Mouse (Mus musculus): Measurements from ENCODE around the gene Cog5. TPM values are rescaled to one million over a fixed set of nuclear protein-coding genes. Genes with fewer than 3 reads are reported as not detected.
"Not testable (repeated sequence)": the region's sequence is repeated elsewhere in the genome, so short reads cannot be mapped to it uniquely, and the experiment has no call there.

Gene Cog5
- 34.9 and 41.0 TPM in 2 replicates for polyA plus RNA-seq (2014; fragmentation: Nextera tagmentation; extraction: Ambion mirVana)

- Histone ChIP-seq H3K9ac (ENCODE audit: low read length) (peak within 1 kb of the TSS; percentile 86), H3K27me3 (replicated peaks; ENCODE audit: control insufficient read depth, insufficient read depth, low read length) (no peaks in the 10 kb centered on the region), H3K36me3 (ENCODE audit: control insufficient read depth, insufficient read depth, low read length) (no peaks in the 10 kb centered on the region), H3K4me1 (replicated peaks; ENCODE audit: control insufficient read depth, insufficient read depth, low read length) (peaks cover 3% of the 10 kb centered on the region), H3K4me2 (ENCODE audit: low read length) (peak within 1 kb of the TSS; percentile 61), H3K4me3 (ENCODE audit: low read depth, low read length) (peak within 1 kb of the TSS; percentile 90), H3K27ac (ENCODE audit: low read depth) (peak within 1 kb of the TSS; percentile 88), H3K9me3 (ENCODE audit: control insufficient read depth, low read length) (no peaks in the 10 kb centered on the region)
- DNase-seq (ENCODE audit: low spot score) (peak; percentile 100), ATAC-seq (replicated peaks; ENCODE audit: low FRiP score, low TSS enrichment, low read depth) (peak; percentile 97)
- WGBS: under 1% methylated on average over 47 of the region's 47 CpGs
Observed at GRCm38 (mm10) chr12:31654197-31654964, at the start of gene Cog5, which contains the start of gene Dus4l. Cog5 (plus strand) TSS chr12:31654869. Dus4l (minus strand) TSS chr12:31654826.

GRCm38 (mm10) chr12:31604894-31605293 lies 49.8 kb upstream of the Cog5 start:
- Histone ChIP-seq H3K4me3 (ENCODE audit: low read depth, low read length) (no peak overlapping the region), H3K9me3 (ENCODE audit: control insufficient read depth, low read length) (no peaks in the 10 kb centered on the region), H3K27me3 (replicated peaks; ENCODE audit: control insufficient read depth, insufficient read depth, low read length) (no peaks in the 10 kb centered on the region), H3K9ac (ENCODE audit: low read length) (no peak overlapping the region), H3K36me3 (ENCODE audit: control insufficient read depth, insufficient read depth, low read length) (0 out of 2 replicates have a peak, but pooled peaks cover under 1% of the 10 kb centered on the region), H3K27ac (ENCODE audit: low read depth) (no peak overlapping the region), H3K4me2 (ENCODE audit: low read length) (no peak overlapping the region), H3K4me1 (replicated peaks; ENCODE audit: control insufficient read depth, insufficient read depth, low read length) (no peaks in the 10 kb centered on the region)
- WGBS: 67% methylated on average over 3 of the region's 3 CpGs
- ATAC-seq (replicated peaks; ENCODE audit: low FRiP score, low TSS enrichment, low read depth) (no peak), DNase-seq (ENCODE audit: low spot score) (no peak)

- Histone ChIP-seq H3K4me2 (ENCODE audit: low read length) (no peak overlapping the region), H3K36me3 (ENCODE audit: control insufficient read depth, insufficient read depth, low read length) (no peaks in the 10 kb centered on the region; the same call in 1 of the 2 replicates), H3K4me1 (replicated peaks; ENCODE audit: control insufficient read depth, insufficient read depth, low read length) (no peaks in the 10 kb centered on the region), H3K9ac (ENCODE audit: low read length) (no peak overlapping the region), H3K9me3 (ENCODE audit: control insufficient read depth, low read length) (no peaks in the 10 kb centered on the region), H3K27ac (ENCODE audit: low read depth) (no peak overlapping the region), H3K27me3 (replicated peaks; ENCODE audit: control insufficient read depth, insufficient read depth, low read length) (no peaks in the 10 kb centered on the region), H3K4me3 (ENCODE audit: low read depth, low read length) (no peak overlapping the region)
- 45% methylated on average over 3 of the region's 3 CpGs for WGBS
- ATAC-seq (replicated peaks; ENCODE audit: low FRiP score, low TSS enrichment, low read depth): no peak
- DNase-seq (ENCODE audit: low spot score): no peak
Observed at GRCm38 (mm10) chr12:31608138-31608537, 46.5 kb upstream of the Cog5 start.

- WGBS: 58% methylated on average over 4 of the region's 4 CpGs
- ATAC-seq (replicated peaks; ENCODE audit: low FRiP score, low TSS enrichment, low read depth) (no peak), DNase-seq (ENCODE audit: low spot score) (no peak)
- Histone ChIP-seq H3K27me3 (replicated peaks; ENCODE audit: control insufficient read depth, insufficient read depth, low read length) (no peaks in the 10 kb centered on the region), H3K36me3 (ENCODE audit: control insufficient read depth, insufficient read depth, low read length) (peaks cover 4% of the 10 kb centered on the region), H3K9ac (ENCODE audit: low read length) (no peak overlapping the region), H3K27ac (ENCODE audit: low read depth) (no peak overlapping the region), H3K9me3 (ENCODE audit: control insufficient read depth, low read length) (peaks cover 3% of the 10 kb centered on the region), H3K4me3 (ENCODE audit: low read depth, low read length) (no peak overlapping the region), H3K4me2 (ENCODE audit: low read length) (no peak overlapping the region), H3K4me1 (replicated peaks; ENCODE audit: control insufficient read depth, insufficient read depth, low read length) (no peaks in the 10 kb centered on the region)
Observed at GRCm38 (mm10) chr12:31613353-31613752, 41.3 kb upstream of the Cog5 start.

- 64% methylated on average over 8 of the region's 8 CpGs for WGBS
- H3K9me3 ChIP-seq (ENCODE audit: control insufficient read depth, low read length): peaks cover 3% of the 10 kb centered on the region
- peaks cover 9% of the 10 kb centered on the region for H3K36me3 ChIP-seq (ENCODE audit: control insufficient read depth, insufficient read depth, low read length)
- H3K27ac ChIP-seq (ENCODE audit: low read depth): 0 out of 2 replicates have a peak overlapping the region, but pooled peaks have one; percentile 38
- DNase-seq (ENCODE audit: low spot score) (no peak), ATAC-seq (replicated peaks; ENCODE audit: low FRiP score, low TSS enrichment, low read depth) (no peak)
- no peaks in the 10 kb centered on the region for H3K4me1 ChIP-seq (replicated peaks; ENCODE audit: control insufficient read depth, insufficient read depth, low read length)
- H3K27me3 ChIP-seq (replicated peaks; ENCODE audit: control insufficient read depth, insufficient read depth, low read length): no peaks in the 10 kb centered on the region
- H3K9ac ChIP-seq (ENCODE audit: low read length): no peak overlapping the region
- no peak overlapping the region for H3K4me3 ChIP-seq (ENCODE audit: low read depth, low read length)
- no peak overlapping the region for H3K4me2 ChIP-seq (ENCODE audit: low read length)
Observed at GRCm38 (mm10) chr12:31620106-31620505, 34.6 kb upstream of the Cog5 start.

- WGBS: 97% methylated on average over 1 of the region's 1 CpGs
- Histone ChIP-seq H3K4me2 (ENCODE audit: low read length) (no peak overlapping the region), H3K27me3 (replicated peaks; ENCODE audit: control insufficient read depth, insufficient read depth, low read length) (no peaks in the 10 kb centered on the region), H3K27ac (ENCODE audit: low read depth) (no peak overlapping the region), H3K9me3 (ENCODE audit: control insufficient read depth, low read length) (no peaks in the 10 kb centered on the region), H3K9ac (ENCODE audit: low read length) (no peak overlapping the region), H3K36me3 (ENCODE audit: control insufficient read depth, insufficient read depth, low read length) (peaks cover 22% of the 10 kb centered on the region), H3K4me1 (replicated peaks; ENCODE audit: control insufficient read depth, insufficient read depth, low read length) (no peaks in the 10 kb centered on the region), H3K4me3 (ENCODE audit: low read depth, low read length) (no peak overlapping the region)
- no peak for ATAC-seq (replicated peaks; ENCODE audit: low FRiP score, low TSS enrichment, low read depth)
- no peak for DNase-seq (ENCODE audit: low spot score)
Observed at GRCm38 (mm10) chr12:31625016-31625415, 29.7 kb upstream of the Cog5 start.

GRCm38 (mm10) chr12:31628396-31628795 lies 26.3 kb upstream of the Cog5 start:
- H3K4me3 ChIP-seq (ENCODE audit: low read depth, low read length); H3K27ac ChIP-seq (ENCODE audit: low read depth); H3K9me3 ChIP-seq (ENCODE audit: control insufficient read depth, low read length); H3K9ac ChIP-seq (ENCODE audit: low read length); H3K27me3 ChIP-seq (replicated peaks; ENCODE audit: control insufficient read depth, insufficient read depth, low read length); H3K4me1 ChIP-seq (replicated peaks; ENCODE audit: control insufficient read depth, insufficient read depth, low read length); DNase-seq (ENCODE audit: low spot score); ATAC-seq (replicated peaks; ENCODE audit: low FRiP score, low TSS enrichment, low read depth); H3K4me2 ChIP-seq (ENCODE audit: low read length): not testable (repeated sequence)
- peaks cover 22% of the 10 kb centered on the region for H3K36me3 ChIP-seq (ENCODE audit: control insufficient read depth, insufficient read depth, low read length)
- WGBS: 95% methylated on average over 9 of the region's 9 CpGs

- peaks cover 4% of the 10 kb centered on the region; the same call in 1 of the 2 replicates for H3K4me1 ChIP-seq (replicated peaks; ENCODE audit: control insufficient read depth, insufficient read depth, low read length)
- H3K4me3 ChIP-seq (ENCODE audit: low read depth, low read length): peak overlapping the region; percentile 56
- peak overlapping the region; percentile 84 for H3K9ac ChIP-seq (ENCODE audit: low read length)
- no peaks in the 10 kb centered on the region for H3K9me3 ChIP-seq (ENCODE audit: control insufficient read depth, low read length)
- 0 out of 2 replicates have a peak, but pooled peaks cover 3% of the 10 kb centered on the region for H3K36me3 ChIP-seq (ENCODE audit: control insufficient read depth, insufficient read depth, low read length)
- DNase-seq (ENCODE audit: low spot score) (no peak), ATAC-seq (replicated peaks; ENCODE audit: low FRiP score, low TSS enrichment, low read depth) (peak; percentile 25)
- H3K27ac ChIP-seq (ENCODE audit: low read depth): peak overlapping the region; percentile 57; the same call in 1 of the 2 replicates
- WGBS: 13% methylated on average over 13 of the region's 13 CpGs
- no peaks in the 10 kb centered on the region for H3K27me3 ChIP-seq (replicated peaks; ENCODE audit: control insufficient read depth, insufficient read depth, low read length)
- peak overlapping the region; percentile 72 for H3K4me2 ChIP-seq (ENCODE audit: low read length)
Observed at GRCm38 (mm10) chr12:31633970-31634342, 20.7 kb upstream of the Cog5 start.
